Mouse (Mus musculus): ENCODE measurements around the gene Trp53i13. TPM values are rescaled to one million over a fixed set of nuclear protein-coding genes. Genes with fewer than 3 reads are reported as not detected.
A peak's percentile ranks its signal among the peaks of the same experiment; 100 is the strongest.
"Not testable (repeated sequence)": the region's sequence is repeated elsewhere in the genome, so short reads cannot be mapped to it uniquely, and the experiment has no call there.

Gene Trp53i13
- 19.5 and 20.9 TPM in 2 replicates for polyA plus RNA-seq (2015; fragmentation: Nextera tagmentation; extraction: Ambion mirVana)

DNA sequence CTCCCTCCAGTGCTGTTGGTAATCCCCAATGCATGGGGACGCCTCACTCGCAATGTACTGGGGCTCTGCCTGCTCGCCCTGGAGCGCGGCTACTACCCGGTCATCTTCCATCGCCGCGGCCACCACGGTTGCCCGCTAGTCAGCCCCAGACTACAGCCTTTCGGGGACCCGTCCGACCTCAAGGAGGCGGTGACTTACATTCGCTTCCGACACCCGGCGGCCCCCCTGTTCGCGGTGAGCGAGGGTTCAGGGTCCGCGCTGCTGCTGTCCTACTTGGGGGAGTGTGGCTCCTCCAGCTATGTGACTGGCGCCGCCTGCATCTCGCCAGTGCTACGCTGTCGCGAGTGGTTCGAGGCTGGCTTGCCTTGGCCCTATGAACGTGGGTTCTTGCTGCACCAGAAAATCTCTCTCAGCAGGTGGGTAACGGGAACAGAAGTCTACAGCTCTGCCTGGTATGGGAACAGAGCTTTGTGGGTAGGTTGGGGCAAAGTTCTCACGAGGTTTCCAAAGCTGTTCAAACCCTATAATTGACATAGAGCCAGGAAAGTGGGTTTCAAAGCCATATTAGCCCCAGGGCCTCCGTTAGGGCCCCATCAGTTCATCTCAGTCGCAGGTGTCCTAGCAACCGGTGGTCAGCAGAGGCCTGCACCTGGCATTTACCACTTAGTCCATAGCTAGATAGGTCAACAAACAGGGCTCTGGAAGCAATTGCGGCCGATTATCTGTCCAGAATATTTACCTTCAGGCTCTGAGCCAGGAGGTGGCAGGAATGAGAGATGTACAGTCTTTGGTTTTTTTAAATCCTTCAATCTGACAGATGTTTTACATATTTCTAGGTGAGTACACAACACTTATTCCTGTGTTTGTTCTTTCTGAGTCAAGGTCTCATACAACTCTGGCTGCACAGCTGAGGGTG is at the start of gene Trp53i13:
Gene Trp53i13, minus strand, starts transcription at position 344 of the 916 bp plus-strand sequence.
- WGBS, result 12% methylated on average over 39 of the region's 39 CpGs
- ATAC-seq (ENCODE audit: low FRiP score, low TSS enrichment) (no peak), DNase-seq (ENCODE audit: low spot score) (peak; percentile 41)
- TF ChIP-seq EP300 (optimal IDR thresholded peaks at IDR 0.05) (no peak), CTCF (IDR thresholded peaks at IDR 0.05; ENCODE audit: low read depth) (no peak)
- no peaks in the 10 kb centered on the region for H3K9me3 ChIP-seq (ENCODE audit: control insufficient read depth, low read length)
- H3K4me2 ChIP-seq (replicated peaks; ENCODE audit: low read depth), result peak within 1 kb of the TSS; percentile 96
- H3K27ac ChIP-seq (replicated peaks), result peak within 1 kb of the TSS; percentile 18; the same call in 1 of the 2 replicates
- H3K4me3 ChIP-seq (ENCODE audit: low read depth, low read length), result peak within 1 kb of the TSS; percentile 44
- no peaks in the 10 kb centered on the region for H3K27me3 ChIP-seq (ENCODE audit: control insufficient read depth, insufficient read depth, low read length)
- H3K36me3 ChIP-seq (ENCODE audit: control insufficient read depth, insufficient read depth, low read length), result no peaks in the 10 kb centered on the region
- H3K4me1 ChIP-seq (replicated peaks; ENCODE audit: control insufficient read depth, insufficient read depth), result 0 out of 2 replicates have a peak, but pooled peaks cover 5% of the 10 kb centered on the region
- peak within 1 kb of the TSS; percentile 58 for H3K9ac ChIP-seq (ENCODE audit: low read length)

DNA sequence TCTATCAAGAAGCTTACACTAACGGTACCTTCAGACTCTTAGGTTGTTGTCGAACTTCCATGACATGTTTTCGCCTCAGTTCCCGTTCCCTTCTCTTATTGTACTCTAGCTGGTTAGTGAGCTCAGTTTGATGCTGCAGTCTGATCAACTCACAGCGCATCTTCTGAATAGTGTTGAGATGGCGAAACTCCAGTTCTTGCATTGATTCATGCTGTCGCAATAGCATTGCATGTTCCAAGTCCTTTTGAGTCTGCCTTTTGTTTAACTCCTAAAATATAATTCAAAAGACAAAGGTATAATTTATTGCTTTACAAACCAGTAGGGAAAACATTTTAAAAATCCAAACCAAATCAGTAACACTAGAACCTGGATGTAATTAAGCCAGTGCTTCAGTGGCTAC is 29.5 kb upstream of the Trp53i13 start:
- Histone ChIP-seq H3K4me2 (replicated peaks; ENCODE audit: low read depth) (no peak overlapping the region), H3K27ac (replicated peaks) (no peak overlapping the region), H3K9me3 (ENCODE audit: control insufficient read depth, low read length) (no peaks in the 10 kb centered on the region), H3K27me3 (ENCODE audit: control insufficient read depth, insufficient read depth, low read length) (no peaks in the 10 kb centered on the region), H3K4me1 (replicated peaks; ENCODE audit: control insufficient read depth, insufficient read depth) (no peaks in the 10 kb centered on the region), H3K4me3 (ENCODE audit: low read depth, low read length) (no peak overlapping the region), H3K9ac (ENCODE audit: low read length) (no peak overlapping the region), H3K36me3 (ENCODE audit: control insufficient read depth, insufficient read depth, low read length) (peaks cover 14% of the 10 kb centered on the region)
- WGBS, result 86% methylated on average over 7 of the region's 7 CpGs
- DNase-seq (ENCODE audit: low spot score) (no peak), ATAC-seq (ENCODE audit: low FRiP score, low TSS enrichment) (no peak)
- no peak for TF ChIP-seq EP300 (optimal IDR thresholded peaks at IDR 0.05)
- no peak for TF ChIP-seq CTCF (IDR thresholded peaks at IDR 0.05; ENCODE audit: low read depth)

DNA sequence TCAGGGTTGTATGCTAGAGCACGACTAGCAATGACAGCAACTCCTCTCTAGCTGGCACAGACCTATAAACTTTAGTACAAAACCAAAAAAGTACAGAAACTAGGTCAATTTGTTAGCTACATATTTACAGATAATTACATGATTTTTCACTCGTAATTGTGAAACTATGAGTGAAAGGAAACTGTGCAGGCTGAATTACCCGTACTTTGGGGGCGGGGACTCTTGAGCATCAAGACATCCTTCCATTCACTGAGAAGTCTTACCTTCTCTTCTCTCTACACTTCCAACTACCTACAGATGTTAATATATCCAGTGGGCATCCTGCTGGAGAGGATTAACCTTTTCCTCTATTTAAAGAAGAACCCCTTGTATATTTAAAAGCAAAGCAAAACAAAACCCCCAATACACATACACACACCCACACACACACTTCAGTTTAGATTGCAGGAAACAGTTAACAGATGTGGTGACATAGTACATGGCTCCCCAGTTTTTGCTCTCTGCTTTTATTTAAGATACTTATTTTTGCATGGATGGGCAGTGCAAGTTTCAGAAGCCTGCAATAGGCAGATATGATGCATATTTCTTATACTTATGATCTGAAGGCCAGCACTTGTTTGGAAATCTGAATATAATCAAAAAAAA is 16.5 kb upstream of the Trp53i13 start:
- Histone ChIP-seq H3K9ac (ENCODE audit: low read length) (no peak overlapping the region), H3K9me3 (ENCODE audit: control insufficient read depth, low read length) (no peaks in the 10 kb centered on the region), H3K4me2 (replicated peaks; ENCODE audit: low read depth) (no peak overlapping the region), H3K36me3 (ENCODE audit: control insufficient read depth, insufficient read depth, low read length) (no peaks in the 10 kb centered on the region), H3K4me3 (ENCODE audit: low read depth, low read length) (no peak overlapping the region), H3K27ac (replicated peaks) (no peak overlapping the region), H3K4me1 (replicated peaks; ENCODE audit: control insufficient read depth, insufficient read depth) (no peaks in the 10 kb centered on the region), H3K27me3 (ENCODE audit: control insufficient read depth, insufficient read depth, low read length) (no peaks in the 10 kb centered on the region)
- no peak for DNase-seq (ENCODE audit: low spot score)
- TF ChIP-seq EP300 (optimal IDR thresholded peaks at IDR 0.05) (no peak), CTCF (IDR thresholded peaks at IDR 0.05; ENCODE audit: low read depth) (no peak)
- 76% methylated on average over 4 of the region's 4 CpGs for WGBS
- ATAC-seq (ENCODE audit: low FRiP score, low TSS enrichment), result no peak

DNA sequence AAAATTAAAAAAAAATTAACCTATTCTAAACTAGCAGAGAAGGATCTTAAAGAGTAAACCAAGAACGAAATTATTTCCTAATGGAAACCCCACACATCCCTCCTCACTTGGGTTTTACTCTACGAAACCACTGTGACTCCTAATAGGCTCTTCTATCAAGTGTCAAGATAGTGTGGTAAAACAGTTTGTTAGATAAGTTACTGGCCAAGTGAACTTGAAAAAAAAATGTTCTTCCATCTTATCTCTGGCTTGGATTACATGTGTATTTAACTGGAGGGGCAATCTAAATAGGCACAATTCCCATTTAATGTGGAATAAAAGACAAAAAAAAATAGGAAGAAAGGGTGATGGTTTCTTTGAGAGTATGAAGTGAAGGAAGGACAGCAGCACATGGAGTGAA is 15.1 kb upstream of the Trp53i13 start:
- TF ChIP-seq EP300 (optimal IDR thresholded peaks at IDR 0.05), result no peak
- TF ChIP-seq CTCF (IDR thresholded peaks at IDR 0.05; ENCODE audit: low read depth), result no peak
- H3K9ac ChIP-seq (ENCODE audit: low read length), result no peak overlapping the region
- H3K9me3 ChIP-seq (ENCODE audit: control insufficient read depth, low read length), result no peaks in the 10 kb centered on the region
- H3K36me3 ChIP-seq (ENCODE audit: control insufficient read depth, insufficient read depth, low read length), result no peaks in the 10 kb centered on the region
- 84% methylated on average over 2 of the region's 2 CpGs for WGBS
- H3K27ac ChIP-seq (replicated peaks), result no peak overlapping the region
- H3K4me3 ChIP-seq (ENCODE audit: low read depth, low read length), result no peak overlapping the region
- no peaks in the 10 kb centered on the region for H3K4me1 ChIP-seq (replicated peaks; ENCODE audit: control insufficient read depth, insufficient read depth)
- H3K27me3 ChIP-seq (ENCODE audit: control insufficient read depth, insufficient read depth, low read length), result no peaks in the 10 kb centered on the region
- ATAC-seq (ENCODE audit: low FRiP score, low TSS enrichment) (no peak), DNase-seq (ENCODE audit: low spot score) (no peak)
- H3K4me2 ChIP-seq (replicated peaks; ENCODE audit: low read depth), result no peak overlapping the region

DNA sequence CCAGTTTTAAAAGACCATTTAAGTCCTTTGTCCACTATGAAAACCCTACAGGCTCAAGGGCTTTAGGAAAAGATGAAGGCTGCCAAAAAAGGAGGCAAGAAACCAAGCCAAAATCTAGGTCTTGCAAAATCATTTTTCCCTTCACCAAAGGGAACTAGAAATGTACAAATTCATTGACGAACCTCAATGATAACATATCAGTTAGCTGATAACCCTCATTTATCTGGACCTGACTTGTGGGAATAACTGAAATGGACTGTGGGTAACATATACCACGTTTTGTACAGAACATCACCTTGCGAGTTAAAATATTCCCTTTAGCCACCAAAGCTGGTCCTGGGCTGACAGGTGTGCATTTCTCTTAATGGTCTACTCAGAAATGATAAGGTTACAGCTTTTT is 13.9 kb upstream of the Trp53i13 start:
- Histone ChIP-seq H3K9ac (ENCODE audit: low read length) (no peak overlapping the region), H3K27ac (replicated peaks) (no peak overlapping the region), H3K4me2 (replicated peaks; ENCODE audit: low read depth) (no peak overlapping the region), H3K4me1 (replicated peaks; ENCODE audit: control insufficient read depth, insufficient read depth) (no peaks in the 10 kb centered on the region), H3K4me3 (ENCODE audit: low read depth, low read length) (no peak overlapping the region), H3K9me3 (ENCODE audit: control insufficient read depth, low read length) (no peaks in the 10 kb centered on the region), H3K36me3 (ENCODE audit: control insufficient read depth, insufficient read depth, low read length) (no peaks in the 10 kb centered on the region), H3K27me3 (ENCODE audit: control insufficient read depth, insufficient read depth, low read length) (no peaks in the 10 kb centered on the region)
- 65% methylated on average over 3 of the region's 3 CpGs for WGBS
- no peak for DNase-seq (ENCODE audit: low spot score)
- no peak for ATAC-seq (ENCODE audit: low FRiP score, low TSS enrichment)
- no peak for TF ChIP-seq CTCF (IDR thresholded peaks at IDR 0.05; ENCODE audit: low read depth)
- no peak for TF ChIP-seq EP300 (optimal IDR thresholded peaks at IDR 0.05)

DNA sequence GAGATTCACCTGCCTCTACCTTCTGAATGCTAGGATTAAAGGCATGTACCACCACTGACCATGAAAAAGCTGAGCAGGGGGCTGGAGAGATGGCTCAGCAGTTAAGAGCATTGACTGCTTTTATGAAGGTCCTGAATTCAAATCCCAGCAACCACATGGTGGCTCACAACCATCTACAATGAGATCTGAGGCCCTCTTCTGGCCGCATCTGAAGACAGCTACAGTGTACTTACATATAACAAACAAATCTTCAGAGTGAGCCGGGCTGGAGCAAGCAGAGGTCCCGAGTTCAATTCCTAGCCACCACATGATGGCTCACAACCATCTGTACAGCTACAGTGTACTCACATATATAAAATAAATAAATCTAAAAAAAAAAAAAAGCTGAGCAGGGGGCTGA is 12.6 kb upstream of the Trp53i13 start:
- not testable (repeated sequence) for H3K9ac ChIP-seq (ENCODE audit: low read length); H3K27me3 ChIP-seq (ENCODE audit: control insufficient read depth, insufficient read depth, low read length); ATAC-seq (ENCODE audit: low FRiP score, low TSS enrichment); H3K4me2 ChIP-seq (replicated peaks; ENCODE audit: low read depth); H3K36me3 ChIP-seq (ENCODE audit: control insufficient read depth, insufficient read depth, low read length); H3K4me3 ChIP-seq (ENCODE audit: low read depth, low read length); H3K27ac ChIP-seq (replicated peaks); H3K4me1 ChIP-seq (replicated peaks; ENCODE audit: control insufficient read depth, insufficient read depth); H3K9me3 ChIP-seq (ENCODE audit: control insufficient read depth, low read length); DNase-seq (ENCODE audit: low spot score)
- peak; percentile 20; the same call in 1 of the 2 replicates for TF ChIP-seq CTCF (IDR thresholded peaks at IDR 0.05; ENCODE audit: low read depth)
- 85% methylated on average over 3 of the region's 3 CpGs for WGBS

Measured in stomach, postnatal 0 days (tissue).